27 mouse cellular contexts compared by ENCODE assay signal in the genomic region with DNA sequence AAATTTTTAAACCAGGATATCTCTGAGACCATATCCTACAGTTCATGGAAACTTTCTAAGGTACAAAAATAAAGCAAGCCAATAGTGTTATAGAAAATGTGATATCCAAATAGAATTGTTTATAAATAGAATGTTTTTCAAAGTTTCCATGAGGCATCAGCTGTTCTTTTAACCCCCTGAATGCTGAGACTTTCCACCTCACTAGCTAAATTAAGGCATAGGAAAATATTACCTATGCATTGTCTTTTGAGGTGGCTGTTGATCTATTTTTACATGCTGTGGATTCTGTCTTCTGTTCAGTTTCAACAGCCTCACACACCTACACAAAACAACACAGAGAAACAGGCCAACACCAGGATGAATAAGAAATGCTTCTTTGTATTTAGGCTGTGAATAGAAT.
"Had no signal": no experiment of that assay in that cellular context is flagged by ENCODE, and none has a peak within 500 bp of the region (broad histone marks: within the 10 kb centered on the region; RNA-seq: fewer than 3 reads in every experiment).

No protein-coding gene starts in this region.

- H3K36me3 ChIP-seq: embryonic facial prominence, embryonic 10.5 days; embryonic facial prominence, embryonic 12.5 days; embryonic facial prominence, embryonic 13.5 days; embryonic facial prominence, embryonic 15.5 days; forebrain, embryonic 10.5 days; forebrain, embryonic 12.5 days; forebrain, embryonic 15.5 days had no signal

- ATAC-seq: forebrain, embryonic 13.5 days; forebrain, embryonic 14.5 days; forebrain, embryonic 15.5 days; forebrain, embryonic 16.5 days; forebrain, postnatal 0 days had no signal

- H3K27me3 ChIP-seq: embryonic facial prominence, embryonic 12.5 days; embryonic facial prominence, embryonic 13.5 days; embryonic facial prominence, embryonic 15.5 days; forebrain, embryonic 12.5 days; forebrain, embryonic 13.5 days; forebrain, embryonic 15.5 days had no signal

- H3K4me1 ChIP-seq: embryonic facial prominence, embryonic 10.5 days; embryonic facial prominence, embryonic 12.5 days; embryonic facial prominence, embryonic 13.5 days; embryonic facial prominence, embryonic 15.5 days; forebrain, embryonic 10.5 days; forebrain, embryonic 12.5 days; forebrain, embryonic 13.5 days; forebrain, embryonic 15.5 days had no signal

- H3K4me3 ChIP-seq: embryonic facial prominence, embryonic 10.5 days; embryonic facial prominence, embryonic 12.5 days; embryonic facial prominence, embryonic 13.5 days; embryonic facial prominence, embryonic 15.5 days; erythroblast, embryonic 14.5 days; forebrain, embryonic 10.5 days; forebrain, embryonic 12.5 days; forebrain, embryonic 13.5 days; forebrain, embryonic 15.5 days; gastrocnemius, adult 2 months; heart, adult 2 months had no signal

- H3K9ac ChIP-seq: embryonic facial prominence, embryonic 12.5 days; embryonic facial prominence, embryonic 13.5 days; embryonic facial prominence, embryonic 15.5 days; forebrain, embryonic 12.5 days; forebrain, embryonic 13.5 days; forebrain, embryonic 15.5 days; forebrain, postnatal 0 days had no signal

- H3K27ac ChIP-seq: embryonic facial prominence, embryonic 10.5 days; embryonic facial prominence, embryonic 12.5 days; embryonic facial prominence, embryonic 13.5 days; embryonic facial prominence, embryonic 15.5 days; forebrain, embryonic 10.5 days; forebrain, embryonic 12.5 days; forebrain, embryonic 13.5 days; forebrain, embryonic 15.5 days; heart, adult 2 months had no signal

- DNase-seq: cerebellum, adult 9-10 months; cerebellum, adult 9-11 months; cerebellum, postnatal 10 days; cerebellum, postnatal 14 days; cerebellum, postnatal 25 days; cerebellum, postnatal 36 days; embryo, embryonic 11 days; forebrain, postnatal 0 days; gastrocnemius, adult 2 months; gastrocnemius, postnatal 10 days; gastrocnemius, postnatal 14 days; gastrocnemius, postnatal 25 days; gastrocnemius, postnatal 36 days; heart, adult 11 months; heart, adult 18-20 months; heart, adult 2 months had no signal

- H3K4me2 ChIP-seq: embryonic facial prominence, embryonic 12.5 days; embryonic facial prominence, embryonic 13.5 days; embryonic facial prominence, embryonic 15.5 days; forebrain, embryonic 12.5 days; forebrain, embryonic 13.5 days; forebrain, embryonic 15.5 days had no signal

- H3K9me3 ChIP-seq: embryonic facial prominence, embryonic 10.5 days; embryonic facial prominence, embryonic 12.5 days; embryonic facial prominence, embryonic 13.5 days; embryonic facial prominence, embryonic 15.5 days; forebrain, embryonic 10.5 days; forebrain, embryonic 12.5 days; forebrain, embryonic 13.5 days; forebrain, embryonic 15.5 days had no signal
